Mouse (Mus musculus) limb, embryonic 12.5 days (tissue): Measurements from ENCODE around the gene Gm16253. TPM values are rescaled to one million over a fixed set of nuclear protein-coding genes. Genes with fewer than 3 reads are reported as not detected.

Experiments used
- ATAC-seq: fragments of 200-750 bp; cut with Nextera tagmentation; 2 replicates; pipeline ENCODE4 v1.8.0; 2017; ENCODE audit warnings: low read depth, moderate TSS enrichment; ENCODE audit not compliant: insufficient number of reproducible peaks, insufficient read depth, low FRiP score, low TSS enrichment
- H3K27ac ChIP-seq: fragments of 300-500 bp; sonication (generic); 2 replicates; pipeline ENCODE4 v1.5.1; 2016; ENCODE audit warnings: mild to moderate bottlenecking, moderate library complexity
- H3K27me3 ChIP-seq: fragments of 300-500 bp; sonication (generic); 2 replicates; pipeline ENCODE4 v1.6.1; 2016; ENCODE audit warnings: mild to moderate bottlenecking, moderate library complexity
- H3K36me3 ChIP-seq: fragments of 300-500 bp; sonication (generic); 2 replicates; pipeline ENCODE4 v1.6.1; 2016; ENCODE audit warnings: mild to moderate bottlenecking, moderate library complexity
- H3K4me1 ChIP-seq: fragments of 300-500 bp; sonication (generic); replicated peaks from 2 replicates; pipeline ENCODE4 v1.6.1; 2016
- H3K4me2 ChIP-seq: fragments of 300-500 bp; sonication (generic); 2 replicates; pipeline ENCODE4 v1.6.1; 2016; ENCODE audit warnings: mild to moderate bottlenecking, moderate library complexity
- H3K4me3 ChIP-seq: fragments of 300-500 bp; sonication (generic); replicated peaks from 2 replicates; pipeline ENCODE4 v1.5.1; 2016; ENCODE audit warnings: mild to moderate bottlenecking
- H3K9ac ChIP-seq: fragments of 300-500 bp; sonication (generic); replicated peaks from 2 replicates; pipeline ENCODE4 v1.6.1; 2016; ENCODE audit warnings: mild to moderate bottlenecking, moderate library complexity
- H3K9me3 ChIP-seq: fragments of 300-500 bp; sonication (generic); 2 replicates; pipeline ENCODE4 v1.6.1; 2016; ENCODE audit warnings: mild to moderate bottlenecking, moderate library complexity
- WGBS: fragments of 180-500 bp; shearing (Covaris S2); methylation state at CpG from one replicate; pipeline ENCODE4 v1.1.7; 2016; 5-methylcytosine and 5-hydroxymethylcytosine counted together
- polyA plus RNA-seq: library from polyadenylated mRNA; unstranded; fragments of >200 nt; fragmentation: Nextera tagmentation; extraction: Ambion mirVana; gene quantifications from 2 replicates; pipeline ENCODE4 v1.2.1, GENCODE M21; 2016

Gene Gm16253
- 0.72 and 1.5 TPM in 2 replicates for polyA plus RNA-seq

GRCm38 (mm10) chr3:96576690-96577541 is at the start of gene Gm16253:
TSS of gene Gm16253 (plus strand) at chr3:96576984.
- 32% methylated on average over 17 of the region's 17 CpGs for WGBS
- ATAC-seq: peak; percentile 80
- Histone ChIP-seq H3K9me3 (no peaks in the 10 kb centered on the region), H3K4me1 (peaks cover 24% of the 10 kb centered on the region), H3K4me2 (peak within 1 kb of the TSS; percentile 47), H3K9ac (no peak within 1 kb of the TSS), H3K27ac (peak within 1 kb of the TSS; percentile 76), H3K27me3 (peaks cover 8% of the 10 kb centered on the region; the same call in 1 of the 2 replicates), H3K36me3 (peaks cover 3% of the 10 kb centered on the region; the same call in 1 of the 2 replicates), H3K4me3 (peak within 1 kb of the TSS; percentile 8)

DNA sequence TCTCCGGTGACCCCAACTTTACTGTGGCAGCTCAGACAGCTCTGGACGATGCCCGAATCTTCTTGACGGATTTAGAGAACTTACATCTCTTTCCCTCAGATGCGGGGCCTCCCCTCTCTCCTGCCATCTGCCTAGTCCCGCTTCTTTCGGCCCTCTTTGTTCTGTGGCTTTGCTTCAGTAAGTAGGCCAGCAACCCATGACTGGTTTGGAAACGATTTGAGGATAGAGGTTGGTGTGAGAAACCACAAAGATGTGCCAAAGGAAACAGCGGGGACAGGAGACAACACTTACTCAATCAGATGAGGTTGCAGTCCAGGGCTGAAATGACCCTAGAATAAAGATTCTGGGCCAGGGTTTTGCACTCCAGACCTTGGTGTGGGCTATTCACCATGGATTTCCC is 48.3 kb upstream of the Gm16253 start:
- H3K4me3 ChIP-seq: no peak overlapping the region
- 46% methylated on average over 9 of the region's 9 CpGs for whole genome bisulfite sequencing
- ATAC-seq: no peak

DNA sequence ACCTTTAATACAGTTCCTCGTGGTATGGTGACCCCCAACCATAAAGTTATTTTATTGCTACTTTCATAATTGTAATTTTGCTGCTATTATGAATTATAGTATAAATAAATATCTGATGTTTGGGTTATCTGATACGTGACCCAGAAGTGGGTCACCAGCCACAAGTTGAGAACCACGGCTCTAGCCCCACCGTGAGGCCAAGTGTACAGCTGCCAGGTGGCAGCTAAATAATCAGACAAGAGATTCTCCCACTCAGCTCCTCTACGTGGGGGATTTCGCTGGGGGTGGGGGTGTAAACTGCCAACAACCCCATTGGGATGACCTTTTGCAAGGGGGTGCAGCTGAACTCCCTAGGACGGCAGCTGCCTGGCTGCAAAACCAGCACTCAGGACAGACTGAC is 44.7 kb upstream of the Gm16253 start:
- no peaks in the 10 kb centered on the region for H3K9me3 ChIP-seq
- H3K4me3 ChIP-seq: no peak overlapping the region
- no peak for ATAC-seq
- peaks cover 36% of the 10 kb centered on the region for H3K27me3 ChIP-seq
- no peak overlapping the region for H3K4me2 ChIP-seq
- 65% methylated on average over 7 of the region's 7 CpGs for WGBS
- peaks cover 9% of the 10 kb centered on the region; the same call in 1 of the 2 replicates for H3K4me1 ChIP-seq
- H3K9ac ChIP-seq: no peak overlapping the region
- H3K27ac ChIP-seq: no peak overlapping the region
- no peaks in the 10 kb centered on the region for H3K36me3 ChIP-seq

More for the DNA sequence above, 48.3 kb upstream of the Gm16253 start:
- H3K9ac ChIP-seq: no peak overlapping the region
- H3K4me2 ChIP-seq: no peak overlapping the region
- H3K27me3 ChIP-seq: peaks cover 61% of the 10 kb centered on the region
- peaks cover 13% of the 10 kb centered on the region; the same call in 1 of the 2 replicates for H3K4me1 ChIP-seq
- no peaks in the 10 kb centered on the region for H3K36me3 ChIP-seq
- no peak overlapping the region for H3K27ac ChIP-seq
- no peaks in the 10 kb centered on the region for H3K9me3 ChIP-seq

GRCm38 (mm10) chr3:96534300-96534699 is 42.5 kb upstream of the Gm16253 start:
- ATAC-seq: no peak
- Histone ChIP-seq H3K27ac (no peak overlapping the region), H3K9me3 (no peaks in the 10 kb centered on the region), H3K4me1 (peaks cover 5% of the 10 kb centered on the region; the same call in 1 of the 2 replicates), H3K9ac (no peak overlapping the region), H3K27me3 (peaks cover 14% of the 10 kb centered on the region), H3K4me2 (no peak overlapping the region), H3K4me3 (no peak overlapping the region), H3K36me3 (no peaks in the 10 kb centered on the region)
- WGBS: 60% methylated on average over 2 of the region's 2 CpGs

DNA sequence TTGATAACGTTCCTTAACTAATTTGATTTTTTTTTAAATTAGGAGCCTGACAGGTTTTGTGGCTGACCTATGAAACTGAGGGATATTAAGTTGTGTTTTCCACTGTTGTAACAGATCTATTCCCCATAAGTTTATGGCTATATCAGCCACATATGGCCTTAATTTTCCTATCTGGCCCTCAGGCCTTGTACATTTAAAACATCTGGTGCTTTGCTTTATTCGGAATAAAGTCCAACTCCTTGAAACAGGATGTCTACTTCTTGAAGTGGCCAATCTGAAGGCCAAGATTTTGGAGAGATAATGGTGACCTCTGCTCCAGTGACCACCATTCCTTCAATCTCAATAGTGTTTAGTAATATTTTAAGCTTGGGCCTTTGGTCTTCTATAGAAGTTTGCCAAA is 37.5 kb upstream of the Gm16253 start:
- no peak overlapping the region for H3K27ac ChIP-seq
- no peak overlapping the region for H3K9ac ChIP-seq
- no peak overlapping the region for H3K4me3 ChIP-seq
- WGBS: 17% methylated on average over 2 of the region's 2 CpGs
- no peak overlapping the region for H3K4me2 ChIP-seq
- H3K36me3 ChIP-seq: no peaks in the 10 kb centered on the region
- H3K4me1 ChIP-seq: peaks cover 7% of the 10 kb centered on the region
- H3K27me3 ChIP-seq: peaks cover 5% of the 10 kb centered on the region; the same call in 1 of the 2 replicates
- no peak for ATAC-seq
- H3K9me3 ChIP-seq: no peaks in the 10 kb centered on the region

DNA sequence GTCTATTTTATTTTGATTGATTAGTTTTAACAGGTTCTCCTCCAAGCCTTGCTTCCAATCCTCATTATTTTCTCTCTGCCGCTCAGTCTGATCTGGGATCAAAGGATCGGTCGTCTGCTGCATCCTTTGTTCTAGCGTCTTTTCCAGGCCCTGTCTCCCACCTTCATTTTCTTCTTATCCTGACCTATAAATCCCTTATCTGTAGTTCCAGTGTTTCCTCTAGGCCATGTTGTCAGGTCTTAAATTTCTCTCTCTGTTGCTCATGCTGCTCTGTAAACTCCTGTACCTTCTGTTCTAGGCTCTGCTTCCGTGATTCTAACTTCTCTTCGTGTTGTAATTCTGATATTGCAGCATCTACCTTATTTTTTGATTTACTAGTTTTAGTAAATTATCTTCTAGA is 36.0 kb upstream of the Gm16253 start:
- 26% methylated on average over 6 of the region's 6 CpGs for WGBS
- H3K27me3 ChIP-seq: peaks cover 5% of the 10 kb centered on the region; the same call in 1 of the 2 replicates
- H3K36me3 ChIP-seq: no peaks in the 10 kb centered on the region
- no peak overlapping the region for H3K4me2 ChIP-seq
- H3K9me3 ChIP-seq: no peaks in the 10 kb centered on the region
- no peak overlapping the region for H3K27ac ChIP-seq
- ATAC-seq: no peak
- H3K4me1 ChIP-seq: peaks cover 7% of the 10 kb centered on the region
- H3K4me3 ChIP-seq: no peak overlapping the region
- H3K9ac ChIP-seq: no peak overlapping the region

DNA sequence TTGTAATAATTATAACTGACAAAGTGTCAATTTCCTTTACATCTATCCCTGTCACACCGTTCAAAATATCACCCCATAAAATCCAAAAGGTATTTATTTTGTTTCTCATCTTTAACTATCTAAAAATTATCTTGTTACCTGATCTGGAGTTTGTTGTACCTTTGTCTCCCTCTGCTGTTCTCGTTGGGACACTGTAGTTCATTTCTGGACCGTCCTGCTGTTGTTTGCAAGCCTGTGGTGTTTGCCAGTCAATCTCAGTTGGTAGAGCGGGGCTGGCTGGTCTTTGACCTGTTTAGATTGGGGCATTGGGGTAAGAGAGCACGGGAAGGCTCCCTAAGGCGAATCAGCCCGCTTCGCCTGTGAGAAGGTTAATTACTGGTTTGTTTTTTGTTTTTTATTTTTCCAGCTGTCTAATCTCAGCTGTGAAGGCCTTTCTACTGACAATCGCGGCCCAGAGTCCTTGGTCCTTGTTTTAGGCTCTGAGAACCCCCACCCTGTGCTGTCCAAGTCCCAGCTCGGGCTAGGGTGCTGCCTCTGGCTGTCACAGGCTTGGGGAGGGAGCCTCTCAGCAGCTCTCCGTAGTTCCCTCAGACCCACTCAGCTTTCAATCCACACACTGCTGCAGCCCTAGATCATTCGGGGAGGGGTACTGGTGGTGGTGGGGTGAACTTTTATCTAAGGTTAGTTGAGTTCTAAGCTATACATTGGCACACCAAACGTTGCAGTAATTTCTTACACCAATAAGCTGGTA is 35.3 kb upstream of the Gm16253 start:
- H3K36me3 ChIP-seq: no peaks in the 10 kb centered on the region
- no peaks in the 10 kb centered on the region for H3K9me3 ChIP-seq
- no peak overlapping the region for H3K27ac ChIP-seq
- H3K9ac ChIP-seq: 0 out of 2 replicates have a peak overlapping the region, but pooled peaks have one; percentile 27
- no peak overlapping the region for H3K4me3 ChIP-seq
- no peak for ATAC-seq
- H3K4me2 ChIP-seq: no peak overlapping the region
- 16% methylated on average over 14 of the region's 14 CpGs for WGBS
- H3K27me3 ChIP-seq: peaks cover 5% of the 10 kb centered on the region; the same call in 1 of the 2 replicates
- peaks cover 7% of the 10 kb centered on the region for H3K4me1 ChIP-seq

DNA sequence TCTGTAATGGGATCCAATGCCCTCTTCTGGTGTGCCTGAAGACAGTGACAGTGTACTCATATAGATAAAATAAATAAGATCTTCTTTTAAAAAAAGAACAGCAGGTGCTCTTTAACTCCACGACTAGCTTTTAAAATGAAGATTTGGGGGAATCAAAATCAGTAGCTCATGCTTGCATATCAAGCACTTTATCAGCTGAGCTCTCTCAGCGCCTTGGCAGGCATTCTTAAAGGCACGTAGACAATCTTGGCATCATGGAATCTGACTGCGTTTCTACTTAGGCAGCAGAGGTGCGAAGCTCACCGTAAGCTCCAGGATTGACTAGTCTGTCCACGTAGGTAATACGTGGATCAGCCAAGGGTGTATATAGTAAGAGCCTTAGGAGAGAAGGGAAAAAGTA is 34.2 kb upstream of the Gm16253 start:
- no peak overlapping the region for H3K4me2 ChIP-seq
- no peak overlapping the region for H3K9ac ChIP-seq
- H3K27me3 ChIP-seq: peaks cover 5% of the 10 kb centered on the region; the same call in 1 of the 2 replicates
- no peaks in the 10 kb centered on the region for H3K36me3 ChIP-seq
- no peak overlapping the region for H3K27ac ChIP-seq
- no peak overlapping the region for H3K4me3 ChIP-seq
- WGBS: 77% methylated on average over 8 of the region's 8 CpGs
- peaks cover 8% of the 10 kb centered on the region for H3K4me1 ChIP-seq
- no peak for ATAC-seq
- no peaks in the 10 kb centered on the region for H3K9me3 ChIP-seq

DNA sequence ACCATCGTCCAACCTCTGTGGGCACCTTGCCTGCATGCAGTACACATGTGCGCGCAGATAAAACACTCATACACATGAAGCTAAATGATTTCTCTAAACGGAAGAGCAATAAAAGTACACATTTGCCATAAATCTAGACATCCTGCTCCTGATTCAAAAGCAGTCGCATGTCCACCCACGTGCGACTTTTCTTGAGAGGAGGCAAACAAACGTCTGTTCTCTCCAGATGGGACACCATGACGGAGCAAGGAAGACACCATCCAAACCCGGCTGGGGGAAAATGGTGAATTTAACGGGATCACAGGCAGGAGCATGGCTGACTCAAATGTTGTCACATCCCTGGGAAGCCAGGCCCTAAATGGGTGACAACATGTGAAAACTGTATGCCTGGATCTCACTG is 33.4 kb upstream of the Gm16253 start:
- Histone ChIP-seq H3K27me3 (peaks cover 5% of the 10 kb centered on the region; the same call in 1 of the 2 replicates), H3K36me3 (no peaks in the 10 kb centered on the region), H3K9ac (no peak overlapping the region), H3K4me2 (no peak overlapping the region), H3K4me3 (no peak overlapping the region), H3K4me1 (peaks cover 11% of the 10 kb centered on the region), H3K27ac (no peak overlapping the region), H3K9me3 (no peaks in the 10 kb centered on the region)
- ATAC-seq: no peak
- 82% methylated on average over 11 of the region's 11 CpGs for WGBS

DNA sequence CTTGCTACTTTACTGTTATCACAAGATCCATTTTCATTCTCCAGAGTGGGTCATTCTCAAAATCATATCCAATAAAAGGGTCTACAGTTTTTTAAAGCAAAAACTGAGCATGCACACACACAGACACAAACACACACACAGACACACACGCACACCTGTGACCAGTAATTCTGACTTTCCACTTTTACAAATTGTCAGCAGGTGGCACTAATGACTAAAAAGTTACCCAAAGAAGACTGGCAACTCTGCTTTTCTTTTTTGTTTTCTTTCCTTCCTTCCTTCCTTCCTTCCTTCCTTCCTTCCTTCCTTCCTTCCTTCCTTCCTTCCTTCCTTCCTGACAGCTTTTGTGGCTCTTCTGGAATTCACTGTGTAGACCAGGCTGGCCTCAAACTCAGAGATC is 31.2 kb upstream of the Gm16253 start:
- Histone ChIP-seq H3K4me3 (no peak overlapping the region), H3K27ac (no peak overlapping the region), H3K36me3 (no peaks in the 10 kb centered on the region), H3K27me3 (peaks cover 5% of the 10 kb centered on the region; the same call in 1 of the 2 replicates), H3K4me1 (peaks cover 6% of the 10 kb centered on the region; the same call in 1 of the 2 replicates), H3K9me3 (no peaks in the 10 kb centered on the region), H3K9ac (no peak overlapping the region), H3K4me2 (no peak overlapping the region)
- 34% methylated on average over 1 of the region's 1 CpGs for WGBS
- ATAC-seq: no peak

- Histone ChIP-seq H3K4me3 (no peak overlapping the region), H3K4me1 (peaks cover 12% of the 10 kb centered on the region; the same call in 1 of the 2 replicates), H3K27me3 (peaks cover 5% of the 10 kb centered on the region; the same call in 1 of the 2 replicates), H3K9me3 (no peaks in the 10 kb centered on the region), H3K9ac (no peak overlapping the region), H3K36me3 (no peaks in the 10 kb centered on the region), H3K4me2 (peak overlapping the region; percentile 43; the same call in 1 of the 2 replicates), H3K27ac (no peak overlapping the region)
- ATAC-seq: no peak
- WGBS: 51% methylated on average over 4 of the region's 4 CpGs
These were observed 29.9 kb upstream of the Gm16253 start for GRCm38 (mm10) chr3:96546880-96547279.
